Mouse (Mus musculus): ENCODE results near the gene Olfr116. TPM values are rescaled to one million over a fixed set of nuclear protein-coding genes. Genes with fewer than 3 reads are reported as not detected.

The Olfr116 gene
- not detected for total RNA-seq (2021)
- long read RNA-seq = 0 reads

- no peak for DNase-seq (ENCODE audit: low spot score in 2 of 2)
Measured at GRCm38 (mm10) chr17:37627009-37627408, at the start of gene Olfr116, which contains the start of gene Olfr115. Gene Olfr116 (minus strand): TSS chr17:37627199. Gene Olfr115 (minus strand): TSS chr17:37627109.

DNA sequence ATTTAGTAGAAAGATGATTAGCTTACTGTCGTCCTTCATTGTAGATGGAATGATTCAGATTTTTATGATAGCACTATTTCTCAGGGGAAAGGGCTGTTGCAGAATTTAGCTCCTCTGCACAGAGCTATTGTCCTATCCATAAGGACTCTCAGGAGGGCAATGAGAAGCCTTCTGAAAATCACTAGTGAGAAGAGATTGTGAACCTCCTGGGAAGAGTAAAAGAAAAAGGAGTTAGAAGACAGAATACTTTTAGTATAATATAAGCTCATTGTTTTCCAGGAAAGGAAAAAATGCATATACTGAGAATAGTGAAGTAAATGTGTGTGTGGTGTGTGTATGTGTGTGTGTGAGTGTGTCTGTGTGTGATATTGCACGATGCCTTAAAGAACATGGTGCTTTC lies 39.7 kb upstream of the Olfr116 start, which contains the start of gene Olfr118:
Gene Olfr118, plus strand, starts transcription at position 301 of the 400 bp plus-strand sequence.
- no peak for DNase-seq (ENCODE audit: low spot score in 2 of 2)

GRCm38 (mm10) chr17:37663682-37664081 lies 36.7 kb upstream of the Olfr116 start, which contains the start of gene Olfr117:
Gene Olfr117 (minus strand): TSS chr17:37663782.
- no peak for DNase-seq (ENCODE audit: low spot score in 2 of 2)

GRCm38 (mm10) chr17:37592643-37593042 lies 34.4 kb downstream of the Olfr116 start, which contains the start of gene Olfr114:
Gene Olfr114 (minus strand): TSS chr17:37592743.
- no peak for DNase-seq (ENCODE audit: low spot score in 2 of 2)

DNA sequence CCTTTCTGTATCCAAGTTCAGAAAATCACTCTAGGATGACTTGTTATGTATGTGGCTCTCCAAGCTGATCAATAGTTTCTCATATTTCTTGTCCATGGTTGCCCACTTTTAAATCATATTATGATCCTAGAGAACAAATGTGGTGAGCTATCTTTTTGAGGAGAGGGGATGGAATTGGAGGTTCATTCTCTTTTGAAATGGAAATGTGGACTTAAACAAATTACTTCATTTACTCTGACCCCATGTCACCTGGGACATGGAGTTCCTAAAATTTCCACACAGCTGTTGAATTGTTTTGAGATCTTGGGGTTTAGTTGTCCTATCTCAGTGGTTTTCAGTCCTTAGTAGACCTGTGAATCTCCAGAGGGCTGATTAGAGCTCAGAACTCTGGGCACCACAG lies 49.4 kb downstream of the Olfr116 start, which contains the start of gene Olfr113:
Gene Olfr113, minus strand, starts transcription at position 101 of the 400 bp plus-strand sequence.
- no peak for DNase-seq (ENCODE audit: low spot score in 2 of 2)

Other genes starting within 250 kb of the Olfr116 start
- not detected for gene Olfr105-ps, start 248.2 kb downstream of the Olfr116 start, total RNA-seq (2021)
- not detected for gene Olfr106-ps, start 236.8 kb downstream of the Olfr116 start, total RNA-seq (2021)
- gene Olfr107, start 228.0 kb downstream of the Olfr116 start, total RNA-seq (2021) = not detected
- gene Olfr108, start 181.7 kb downstream of the Olfr116 start, total RNA-seq (2021) = not detected
- gene Olfr109, start 168.3 kb downstream of the Olfr116 start, total RNA-seq (2021) = not detected
- not detected for gene H2-M2, start 143.6 kb downstream of the Olfr116 start, total RNA-seq (2021)
- gene Olfr110, start 134.7 kb downstream of the Olfr116 start, total RNA-seq (2021) = not detected
- gene Olfr111, start 119.2 kb downstream of the Olfr116 start, total RNA-seq (2021) = not detected
- not detected for gene Olfr112, start 57.7 kb downstream of the Olfr116 start, total RNA-seq (2021)
- gene Olfr113, start 49.5 kb downstream of the Olfr116 start, total RNA-seq (2021) = not detected
- gene Olfr114, start 34.5 kb downstream of the Olfr116 start, total RNA-seq (2021) = not detected
- gene Olfr115, start 90 bp downstream of the Olfr116 start, total RNA-seq (2021) = not detected
- not detected for gene Olfr117, start 36.6 kb upstream of the Olfr116 start, total RNA-seq (2021)
- gene Olfr118, start 39.8 kb upstream of the Olfr116 start, total RNA-seq (2021) = not detected
- gene Olfr119, start 69.4 kb upstream of the Olfr116 start, total RNA-seq (2021) = not detected
- gene Olfr120, start 94.6 kb upstream of the Olfr116 start, total RNA-seq (2021) = not detected
- not detected for gene Olfr121, start 121.7 kb upstream of the Olfr116 start, total RNA-seq (2021)
- gene Olfr122, start 141.4 kb upstream of the Olfr116 start, total RNA-seq (2021) = not detected
- gene Olfr123, start 166.3 kb upstream of the Olfr116 start, total RNA-seq (2021) = not detected
- gene Olfr124, start 172.7 kb upstream of the Olfr116 start, total RNA-seq (2021) = not detected
- gene Olfr125, start 205.8 kb upstream of the Olfr116 start, total RNA-seq (2021) = not detected
- gene Olfr126, start 220.3 kb upstream of the Olfr116 start, total RNA-seq (2021) = not detected

Measured in layer of hippocampus, adult 18-20 months (tissue).